Mouse (Mus musculus) forebrain, embryonic 13.5 days (tissue): ENCODE data around the gene Clpb. TPM values are rescaled to one million over a fixed set of nuclear protein-coding genes. Genes with fewer than 3 reads are reported as not detected.
"Not testable (repeated sequence)": the region's sequence is repeated elsewhere in the genome, so short reads cannot be mapped to it uniquely, and the experiment has no call there.

Source experiments
- ATAC-seq: fragments of 200-750 bp; cut with Nextera tagmentation; 2 replicates; pipeline ENCODE4 v1.8.0; 2017
- H3K27ac ChIP-seq: fragments of 300-500 bp; sonication (generic); 2 replicates; pipeline ENCODE4 v1.5.1; 2015; ENCODE audit warnings: inconsistent platforms, mild to moderate bottlenecking, moderate library complexity
- H3K27me3 ChIP-seq: fragments of 300-500 bp; sonication (generic); 2 replicates; pipeline ENCODE4 v1.6.1; 2015; ENCODE audit warnings: mild to moderate bottlenecking, inconsistent platforms
- H3K36me3 ChIP-seq: fragments of 300-500 bp; sonication (generic); 2 replicates; pipeline ENCODE4 v1.6.1; 2015; ENCODE audit warnings: mild to moderate bottlenecking, inconsistent platforms; ENCODE audit not compliant: poor library complexity, severe bottlenecking
- H3K4me1 ChIP-seq: fragments of 300-500 bp; sonication (generic); 2 replicates; pipeline ENCODE4 v1.6.1; 2015; ENCODE audit warnings: inconsistent platforms
- H3K4me2 ChIP-seq: fragments of 300-500 bp; sonication (generic); 2 replicates; pipeline ENCODE4 v1.6.1; 2015; ENCODE audit warnings: inconsistent platforms, mild to moderate bottlenecking, moderate library complexity
- H3K4me3 ChIP-seq: fragments of 300-500 bp; sonication (generic); 2 replicates; pipeline ENCODE4 v1.5.1; 2015; ENCODE audit warnings: mild to moderate bottlenecking, inconsistent platforms
- H3K9ac ChIP-seq: fragments of 300-500 bp; sonication (generic); 2 replicates; pipeline ENCODE4 v1.6.1; 2015; ENCODE audit warnings: mild to moderate bottlenecking, inconsistent platforms
- H3K9me3 ChIP-seq: fragments of 300-500 bp; sonication (generic); replicated peaks from 2 replicates; pipeline ENCODE4 v1.6.1; 2016; ENCODE audit warnings: inconsistent platforms
- WGBS: fragments of 180-500 bp; shearing (Covaris S2); methylation state at CpG from one replicate; pipeline ENCODE4 v1.1.7; 2015; 5-methylcytosine and 5-hydroxymethylcytosine counted together
- polyA plus RNA-seq: library from polyadenylated mRNA; unstranded; fragments of >200 nt; fragmentation: Nextera tagmentation; extraction: Ambion mirVana; gene quantifications from 2 replicates; pipeline ENCODE4 v1.2.1, GENCODE M21; 2015

Clpb gene
- 35.4 and 40.8 TPM in 2 replicates for polyA plus RNA-seq

GRCm38 (mm10) chr7:101663514-101664159 lies at the start of gene Clpb:
Gene Clpb, plus strand, starts transcription at chr7:101663633.
- Histone ChIP-seq H3K9me3 (no peaks in the 10 kb centered on the region), H3K4me1 (peaks cover 30% of the 10 kb centered on the region), H3K4me3 (peak within 1 kb of the TSS; percentile 58), H3K27me3 (peaks cover 5% of the 10 kb centered on the region; the same call in 1 of the 2 replicates), H3K4me2 (peak within 1 kb of the TSS; percentile 65), H3K36me3 (peaks cover 7% of the 10 kb centered on the region; the same call in 1 of the 2 replicates), H3K27ac (peak within 1 kb of the TSS; percentile 51), H3K9ac (peak within 1 kb of the TSS; percentile 51)
- WGBS, result under 1% methylated on average over 49 of the region's 49 CpGs
- ATAC-seq, result peak; percentile 99

DNA sequence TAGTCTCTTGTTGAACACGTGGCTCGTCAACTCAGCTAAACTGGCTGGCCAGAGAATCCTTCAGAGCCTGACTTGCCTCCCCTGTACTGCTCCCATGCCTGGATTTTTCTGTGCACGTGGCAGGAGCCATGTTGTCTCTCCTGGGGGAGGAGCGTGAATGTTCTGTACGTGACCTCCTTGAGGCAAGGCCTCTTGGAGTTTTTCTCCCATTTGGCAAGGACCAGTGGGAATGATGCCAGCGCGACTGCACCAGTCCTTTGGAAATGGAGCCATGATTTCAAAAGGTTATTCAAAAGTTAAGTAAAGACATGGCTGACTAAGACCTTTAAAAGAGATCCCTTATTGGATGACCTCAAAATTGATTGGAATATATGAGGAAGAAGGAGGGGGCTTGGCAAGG lies 48.0 kb upstream of the Clpb start:
- no peak for ATAC-seq
- WGBS, result 81% methylated on average over 7 of the region's 7 CpGs
- no peak overlapping the region for H3K27ac ChIP-seq
- no peak overlapping the region for H3K4me3 ChIP-seq
- no peak overlapping the region for H3K4me2 ChIP-seq
- no peaks in the 10 kb centered on the region for H3K27me3 ChIP-seq
- no peaks in the 10 kb centered on the region for H3K36me3 ChIP-seq
- H3K4me1 ChIP-seq, result no peaks in the 10 kb centered on the region
- H3K9ac ChIP-seq, result no peak overlapping the region
- no peaks in the 10 kb centered on the region for H3K9me3 ChIP-seq

GRCm38 (mm10) chr7:101616136-101616835 lies 47.1 kb upstream of the Clpb start:
- Histone ChIP-seq H3K9ac (no peak overlapping the region), H3K27ac (no peak overlapping the region), H3K4me3 (no peak overlapping the region), H3K27me3 (no peaks in the 10 kb centered on the region), H3K4me2 (no peak overlapping the region), H3K9me3 (no peaks in the 10 kb centered on the region), H3K4me1 (no peaks in the 10 kb centered on the region), H3K36me3 (no peaks in the 10 kb centered on the region)
- WGBS, result 81% methylated on average over 6 of the region's 6 CpGs
- ATAC-seq, result no peak

- Histone ChIP-seq H3K9me3 (no peaks in the 10 kb centered on the region), H3K36me3 (no peaks in the 10 kb centered on the region), H3K4me3 (no peak overlapping the region), H3K9ac (no peak overlapping the region), H3K4me2 (no peak overlapping the region), H3K27me3 (no peaks in the 10 kb centered on the region), H3K4me1 (no peaks in the 10 kb centered on the region), H3K27ac (no peak overlapping the region)
- 67% methylated on average over 10 of the region's 10 CpGs for WGBS
- no peak for ATAC-seq
These were observed 45.8 kb upstream of the Clpb start for GRCm38 (mm10) chr7:101617438-101618165.

GRCm38 (mm10) chr7:101618273-101618672 lies 45.2 kb upstream of the Clpb start:
- ATAC-seq, result no peak
- Histone ChIP-seq H3K36me3 (no peaks in the 10 kb centered on the region), H3K4me1 (no peaks in the 10 kb centered on the region), H3K27me3 (no peaks in the 10 kb centered on the region), H3K9me3 (no peaks in the 10 kb centered on the region), H3K4me2 (no peak overlapping the region), H3K4me3 (no peak overlapping the region), H3K27ac (no peak overlapping the region), H3K9ac (no peak overlapping the region)
- 82% methylated on average over 7 of the region's 7 CpGs for WGBS

- H3K4me3 ChIP-seq, result no peak overlapping the region
- H3K4me1 ChIP-seq, result peaks cover 7% of the 10 kb centered on the region
- no peaks in the 10 kb centered on the region for H3K9me3 ChIP-seq
- no peak for ATAC-seq
- H3K27ac ChIP-seq, result no peak overlapping the region
- WGBS, result 25% methylated on average over 4 of the region's 4 CpGs
- H3K36me3 ChIP-seq, result no peaks in the 10 kb centered on the region
- no peak overlapping the region for H3K4me2 ChIP-seq
- H3K9ac ChIP-seq, result no peak overlapping the region
- H3K27me3 ChIP-seq, result no peaks in the 10 kb centered on the region
These were observed 43.1 kb upstream of the Clpb start for GRCm38 (mm10) chr7:101620373-101620772.

GRCm38 (mm10) chr7:101621861-101622260 lies 41.6 kb upstream of the Clpb start:
- H3K4me1 ChIP-seq, H3K36me3 ChIP-seq, H3K9me3 ChIP-seq, H3K27ac ChIP-seq, H3K4me2 ChIP-seq, H3K4me3 ChIP-seq, ATAC-seq, H3K27me3 ChIP-seq, H3K9ac ChIP-seq: not testable (repeated sequence)
- WGBS, result 85% methylated on average over 4 of the region's 4 CpGs

DNA sequence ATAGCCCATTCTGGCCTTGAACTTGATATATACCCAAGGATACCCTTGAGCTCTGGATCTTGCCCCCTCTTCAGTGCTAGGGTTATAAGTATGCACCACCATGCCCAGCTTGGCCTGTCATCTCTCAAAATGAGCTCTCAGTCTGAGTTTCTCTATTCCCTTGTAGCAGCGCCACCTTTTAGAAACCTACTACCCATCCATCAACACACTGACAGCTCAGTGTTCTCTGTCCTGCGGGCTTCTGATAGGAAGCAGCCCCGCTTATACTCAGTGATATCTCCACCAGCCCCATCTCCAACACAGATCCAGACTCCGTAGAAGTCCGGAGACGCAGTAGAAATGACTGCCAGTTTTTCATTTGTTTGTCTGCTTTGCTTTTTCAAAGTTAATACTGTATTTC lies 39.1 kb upstream of the Clpb start:
- ATAC-seq, result no peak
- H3K36me3 ChIP-seq, result no peaks in the 10 kb centered on the region
- no peaks in the 10 kb centered on the region for H3K9me3 ChIP-seq
- no peak overlapping the region for H3K27ac ChIP-seq
- no peak overlapping the region for H3K4me3 ChIP-seq
- no peak overlapping the region for H3K9ac ChIP-seq
- H3K4me2 ChIP-seq, result no peak overlapping the region
- H3K27me3 ChIP-seq, result no peaks in the 10 kb centered on the region
- WGBS, result 83% methylated on average over 6 of the region's 6 CpGs
- peaks cover 7% of the 10 kb centered on the region for H3K4me1 ChIP-seq

DNA sequence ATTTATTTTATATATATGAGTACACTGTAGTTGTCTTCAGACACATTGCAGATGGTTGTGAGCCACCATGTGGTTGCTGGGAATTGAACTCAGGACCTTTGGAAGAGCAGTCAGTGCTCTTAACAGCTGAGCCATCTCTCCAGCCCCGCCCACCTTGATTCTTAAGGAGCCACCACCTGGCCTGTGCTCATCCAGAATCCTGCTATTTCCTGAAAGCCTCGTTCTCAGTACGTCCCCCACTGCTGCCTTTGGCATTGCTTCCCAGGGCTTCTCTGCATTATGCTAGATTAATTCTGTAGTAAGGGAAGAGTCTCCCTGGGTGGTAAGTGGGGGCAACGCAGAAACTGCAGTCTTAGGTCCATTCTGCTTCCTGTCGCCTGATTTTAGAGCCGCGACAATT lies 36.3 kb upstream of the Clpb start:
- H3K27me3 ChIP-seq, result not testable (repeated sequence)
- 64% methylated on average over 7 of the region's 7 CpGs for WGBS

GRCm38 (mm10) chr7:101628481-101628880 lies 35.0 kb upstream of the Clpb start:
- Histone ChIP-seq H3K4me2 (no peak overlapping the region), H3K9me3 (no peaks in the 10 kb centered on the region), H3K27ac (no peak overlapping the region), H3K27me3 (no peaks in the 10 kb centered on the region), H3K4me3 (no peak overlapping the region), H3K36me3 (no peaks in the 10 kb centered on the region), H3K4me1 (peaks cover 7% of the 10 kb centered on the region), H3K9ac (no peak overlapping the region)
- 32% methylated on average over 2 of the region's 2 CpGs for WGBS
- no peak for ATAC-seq

More for the DNA sequence above, 36.3 kb upstream of the Clpb start:
- H3K36me3 ChIP-seq, H3K4me3 ChIP-seq, ATAC-seq, H3K9me3 ChIP-seq, H3K4me2 ChIP-seq, H3K9ac ChIP-seq, H3K4me1 ChIP-seq, H3K27ac ChIP-seq: not testable (repeated sequence)

DNA sequence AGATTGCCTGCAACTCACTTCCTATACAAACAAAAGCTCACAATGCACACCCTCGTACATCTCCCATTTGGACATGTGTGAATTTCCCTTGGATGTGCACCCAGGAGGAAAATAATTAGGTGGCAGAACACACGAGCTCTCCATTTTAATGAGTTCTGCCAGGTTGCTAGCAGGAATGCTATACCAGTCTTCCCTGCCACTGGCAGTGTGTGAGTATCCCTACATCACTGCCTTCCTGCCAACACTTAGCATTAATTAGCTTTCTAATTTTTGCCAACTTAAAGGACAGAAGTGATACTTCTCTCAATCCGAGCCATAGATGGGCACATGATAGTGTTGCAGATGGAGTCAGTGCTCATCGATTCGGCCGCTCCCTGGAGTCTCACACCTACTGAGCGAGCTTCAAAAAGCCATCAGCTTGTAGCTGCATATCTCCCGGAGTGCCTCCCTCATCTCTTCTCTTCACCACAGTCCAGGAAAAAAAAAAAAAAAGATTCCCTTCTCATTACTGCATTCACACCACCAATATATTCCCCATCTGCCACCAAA lies 29.7 kb upstream of the Clpb start:
- H3K4me1 ChIP-seq, result no peaks in the 10 kb centered on the region
- 57% methylated on average over 8 of the region's 8 CpGs for WGBS

DNA sequence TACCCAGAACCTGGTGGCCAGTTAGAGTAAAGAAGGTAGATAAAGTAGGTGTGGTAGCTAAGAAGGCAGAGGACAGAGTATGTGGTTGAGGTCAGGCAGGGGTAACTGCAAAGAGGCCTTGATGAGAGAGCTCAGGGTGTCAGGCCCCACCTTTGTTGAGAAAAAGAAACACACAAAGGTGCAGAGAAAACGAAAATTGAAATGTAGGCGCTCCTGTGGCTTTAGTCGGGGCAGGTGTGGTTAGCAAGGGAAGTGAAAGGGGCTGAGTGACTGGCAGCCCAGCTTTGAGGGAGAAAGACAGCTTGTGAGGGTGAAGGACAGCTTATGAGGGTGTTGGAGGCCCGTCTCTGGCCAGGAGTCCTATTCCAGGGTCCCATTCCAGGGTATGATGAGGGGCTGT lies 28.9 kb upstream of the Clpb start:
- H3K27ac ChIP-seq, result peak overlapping the region; percentile 75
- H3K36me3 ChIP-seq, result no peaks in the 10 kb centered on the region
- H3K9me3 ChIP-seq, result no peaks in the 10 kb centered on the region
- H3K4me3 ChIP-seq, result no peak overlapping the region
- H3K4me2 ChIP-seq, result no peak overlapping the region
- H3K9ac ChIP-seq, result no peak overlapping the region
- WGBS, result 74% methylated on average over 4 of the region's 4 CpGs
- ATAC-seq, result no peak
- H3K27me3 ChIP-seq, result no peaks in the 10 kb centered on the region
- H3K4me1 ChIP-seq, result no peaks in the 10 kb centered on the region

More for the DNA sequence above, 29.7 kb upstream of the Clpb start:
- peak overlapping the region; percentile 75 for H3K27ac ChIP-seq
- no peak overlapping the region for H3K9ac ChIP-seq
- H3K4me3 ChIP-seq, result no peak overlapping the region
- no peaks in the 10 kb centered on the region for H3K36me3 ChIP-seq
- ATAC-seq, result peak; percentile 95
- H3K9me3 ChIP-seq, result no peaks in the 10 kb centered on the region
- no peaks in the 10 kb centered on the region for H3K27me3 ChIP-seq
- H3K4me2 ChIP-seq, result no peak overlapping the region
